Mouse (Mus musculus): Measurements from ENCODE around the gene Jrkl. TPM values are rescaled to one million over a fixed set of nuclear protein-coding genes. Genes with fewer than 3 reads are reported as not detected.

The Jrkl gene
- not detected in 2 replicates for polyA plus RNA-seq (2012; ENCODE audit: insufficient read depth, low replicate concordance)

GRCm38 (mm10) chr9:13245481-13245880, at the start of gene Jrkl:
Gene Jrkl, minus strand, starts transcription at chr9:13245829.
- Histone ChIP-seq H3K36me3 (replicated peaks; ENCODE audit: low read length) (no peaks in the 10 kb centered on the region), H3K4me1 (peaks cover 33% of the 10 kb centered on the region), H3K4me3 (replicated peaks) (peak within 1 kb of the TSS; percentile 99), H3K9me3 (no peaks in the 10 kb centered on the region), H3K27me3 (replicated peaks) (no peaks in the 10 kb centered on the region)
- TF ChIP-seq FLI1 (IDR thresholded peaks at IDR 0.05; ENCODE audit: low read length) (no peak), GATA1 (IDR thresholded peaks at IDR 0.05; ENCODE audit: borderline replicate concordance, low read length) (no peak)

GRCm38 (mm10) chr9:13287482-13287881, 41.9 kb upstream of the Jrkl start:
- H3K36me3 ChIP-seq (replicated peaks; ENCODE audit: low read length) = peaks cover 56% of the 10 kb centered on the region
- no peaks in the 10 kb centered on the region for H3K9me3 ChIP-seq
- peaks cover 4% of the 10 kb centered on the region; the same call in 1 of the 2 replicates for H3K4me1 ChIP-seq
- no peak overlapping the region for H3K4me3 ChIP-seq (replicated peaks)
- TF ChIP-seq FLI1 (IDR thresholded peaks at IDR 0.05; ENCODE audit: low read length) (no peak), GATA1 (IDR thresholded peaks at IDR 0.05; ENCODE audit: borderline replicate concordance, low read length) (no peak)
- no peaks in the 10 kb centered on the region for H3K27me3 ChIP-seq (replicated peaks)

- H3K4me1 ChIP-seq = no peaks in the 10 kb centered on the region
- H3K36me3 ChIP-seq (replicated peaks; ENCODE audit: low read length) = peaks cover 41% of the 10 kb centered on the region
- TF ChIP-seq FLI1 (IDR thresholded peaks at IDR 0.05; ENCODE audit: low read length) = no peak
- TF ChIP-seq GATA1 (IDR thresholded peaks at IDR 0.05; ENCODE audit: borderline replicate concordance, low read length) = no peak
- no peaks in the 10 kb centered on the region for H3K27me3 ChIP-seq (replicated peaks)
- no peaks in the 10 kb centered on the region for H3K9me3 ChIP-seq
- no peak overlapping the region for H3K4me3 ChIP-seq (replicated peaks)
Measured at GRCm38 (mm10) chr9:13273219-13273618, 27.6 kb upstream of the Jrkl start.

GRCm38 (mm10) chr9:13260980-13261379, 15.4 kb upstream of the Jrkl start:
- H3K4me1 ChIP-seq = peaks cover 33% of the 10 kb centered on the region
- no peak overlapping the region for H3K4me3 ChIP-seq (replicated peaks)
- H3K36me3 ChIP-seq (replicated peaks; ENCODE audit: low read length) = peaks cover 55% of the 10 kb centered on the region
- no peaks in the 10 kb centered on the region for H3K27me3 ChIP-seq (replicated peaks)
- TF ChIP-seq FLI1 (IDR thresholded peaks at IDR 0.05; ENCODE audit: low read length) (no peak), GATA1 (IDR thresholded peaks at IDR 0.05; ENCODE audit: borderline replicate concordance, low read length) (no peak)
- H3K9me3 ChIP-seq = no peaks in the 10 kb centered on the region

- Histone ChIP-seq H3K4me3 (replicated peaks) (no peak overlapping the region), H3K4me1 (peaks cover 36% of the 10 kb centered on the region), H3K36me3 (replicated peaks; ENCODE audit: low read length) (peaks cover 57% of the 10 kb centered on the region), H3K9me3 (no peaks in the 10 kb centered on the region), H3K27me3 (replicated peaks) (no peaks in the 10 kb centered on the region)
- TF ChIP-seq GATA1 (IDR thresholded peaks at IDR 0.05; ENCODE audit: borderline replicate concordance, low read length) (no peak), FLI1 (IDR thresholded peaks at IDR 0.05; ENCODE audit: low read length) (no peak)
Measured at GRCm38 (mm10) chr9:13258173-13258572, 12.5 kb upstream of the Jrkl start.

- Histone ChIP-seq H3K4me1 (peaks cover 36% of the 10 kb centered on the region), H3K4me3 (replicated peaks) (peak overlapping the region; percentile 57), H3K9me3 (no peaks in the 10 kb centered on the region), H3K36me3 (replicated peaks; ENCODE audit: low read length) (peaks cover 60% of the 10 kb centered on the region), H3K27me3 (replicated peaks) (no peaks in the 10 kb centered on the region)
- no peak for TF ChIP-seq GATA1 (IDR thresholded peaks at IDR 0.05; ENCODE audit: borderline replicate concordance, low read length)
- no peak for TF ChIP-seq FLI1 (IDR thresholded peaks at IDR 0.05; ENCODE audit: low read length)
Measured at GRCm38 (mm10) chr9:13256726-13257125, 11.1 kb upstream of the Jrkl start.

GRCm38 (mm10) chr9:13251251-13251650, 5.6 kb upstream of the Jrkl start:
- H3K4me3 ChIP-seq (replicated peaks) = no peak overlapping the region
- TF ChIP-seq FLI1 (IDR thresholded peaks at IDR 0.05; ENCODE audit: low read length) = no peak
- no peak for TF ChIP-seq GATA1 (IDR thresholded peaks at IDR 0.05; ENCODE audit: borderline replicate concordance, low read length)

GRCm38 (mm10) chr9:13248104-13248503, 2.5 kb upstream of the Jrkl start:
- Histone ChIP-seq H3K4me3 (replicated peaks) (no peak overlapping the region), H3K4me1 (peaks cover 38% of the 10 kb centered on the region), H3K27me3 (replicated peaks) (no peaks in the 10 kb centered on the region), H3K36me3 (replicated peaks; ENCODE audit: low read length) (peaks cover 16% of the 10 kb centered on the region), H3K9me3 (no peaks in the 10 kb centered on the region)
- TF ChIP-seq GATA1 (IDR thresholded peaks at IDR 0.05; ENCODE audit: borderline replicate concordance, low read length) (no peak), FLI1 (IDR thresholded peaks at IDR 0.05; ENCODE audit: low read length) (no peak)

More at GRCm38 (mm10) chr9:13251251-13251650, 5.6 kb upstream of the Jrkl start:
- peaks cover 27% of the 10 kb centered on the region for H3K4me1 ChIP-seq
- no peaks in the 10 kb centered on the region for H3K9me3 ChIP-seq
- peaks cover 41% of the 10 kb centered on the region for H3K36me3 ChIP-seq (replicated peaks; ENCODE audit: low read length)
- H3K27me3 ChIP-seq (replicated peaks) = no peaks in the 10 kb centered on the region

GRCm38 (mm10) chr9:13246815-13247638, 1.4 kb upstream of the Jrkl start, which contains the start of gene Ccdc82:
Gene Ccdc82, plus strand, starts transcription at chr9:13246955.
- no peaks in the 10 kb centered on the region for H3K9me3 ChIP-seq
- H3K4me1 ChIP-seq = peaks cover 38% of the 10 kb centered on the region
- no peaks in the 10 kb centered on the region for H3K27me3 ChIP-seq (replicated peaks)
- no peak for TF ChIP-seq FLI1 (IDR thresholded peaks at IDR 0.05; ENCODE audit: low read length)
- TF ChIP-seq GATA1 (IDR thresholded peaks at IDR 0.05; ENCODE audit: borderline replicate concordance, low read length) = 0 out of 3 replicates have a peak, but pooled peaks have one; percentile 13
- peaks cover 8% of the 10 kb centered on the region for H3K36me3 ChIP-seq (replicated peaks; ENCODE audit: low read length)
- H3K4me3 ChIP-seq (replicated peaks) = peak within 1 kb of the TSS; percentile 99

GRCm38 (mm10) chr9:13242321-13242720, 3.3 kb downstream of the Jrkl start:
- H3K36me3 ChIP-seq (replicated peaks; ENCODE audit: low read length) = no peaks in the 10 kb centered on the region
- H3K9me3 ChIP-seq = no peaks in the 10 kb centered on the region
- H3K4me3 ChIP-seq (replicated peaks) = no peak overlapping the region
- H3K27me3 ChIP-seq (replicated peaks) = no peaks in the 10 kb centered on the region
- H3K4me1 ChIP-seq = peaks cover 25% of the 10 kb centered on the region
- no peak for TF ChIP-seq GATA1 (IDR thresholded peaks at IDR 0.05; ENCODE audit: borderline replicate concordance, low read length)
- no peak for TF ChIP-seq FLI1 (IDR thresholded peaks at IDR 0.05; ENCODE audit: low read length)
